Mouse (Mus musculus) ovary, adult 2 months (tissue): ENCODE results near the gene AC129217.1. TPM values are rescaled to one million over a fixed set of nuclear protein-coding genes. Genes with fewer than 3 reads are reported as not detected.

Experiments used
- polyA plus RNA-seq: library from polyadenylated mRNA; depleted of rRNA; stranded (reverse); fragments of >200 nt; gene quantifications from 2 replicates; pipeline ENCODE4 v1.2.3, GENCODE M21; 2012; rRNA removed

The AC129217.1 gene
- 0.68 TPM in 1 of 2 replicates, not detected in the other for polyA plus RNA-seq

GRCm38 (mm10) chr19:8829660-8830059, at the start of gene AC129217.1:
AC129217.1 (plus strand) TSS chr19:8829773.

GRCm38 (mm10) chr19:8786008-8786781, 43.4 kb upstream of the AC129217.1 start, which contains the start of gene Taf6l:
Taf6l (minus strand) TSS chr19:8786417.

GRCm38 (mm10) chr19:8798264-8798946, 31.2 kb upstream of the AC129217.1 start, which contains the start of gene Polr2g:
Polr2g (minus strand) TSS chr19:8798577.

GRCm38 (mm10) chr19:8802130-8802821, 27.3 kb upstream of the AC129217.1 start, which contains the start of gene Zbtb3:
Zbtb3 (plus strand) TSS chr19:8802555.

GRCm38 (mm10) chr19:8818801-8819595, 10.6 kb upstream of the AC129217.1 start, which contains the start of gene Ttc9c:
Ttc9c (minus strand) TSS chr19:8819333.

GRCm38 (mm10) chr19:8819596-8820423, 9.8 kb upstream of the AC129217.1 start, which contains the start of gene Hnrnpul2:
Hnrnpul2 (plus strand) TSS chr19:8820010.

GRCm38 (mm10) chr19:8837251-8837791, 7.7 kb downstream of the AC129217.1 start, which contains the start of gene Bscl2:
Bscl2 (plus strand) TSS chr19:8837467.

GRCm38 (mm10) chr19:8839103-8839907, 9.7 kb downstream of the AC129217.1 start, which contains the start of gene Gng3:
Gng3 (minus strand) TSS chr19:8839194.

GRCm38 (mm10) chr19:8850402-8850901, 20.9 kb downstream of the AC129217.1 start, which contains the start of gene Lrrn4cl:
Lrrn4cl (plus strand) TSS chr19:8850768.

GRCm38 (mm10) chr19:8871267-8872186, 42.0 kb downstream of the AC129217.1 start, which contains the start of gene Ubxn1:
Ubxn1 (plus strand) TSS chr19:8871496.

GRCm38 (mm10) chr19:8880311-8881033, 50.9 kb downstream of the AC129217.1 start, which contains the start of gene Uqcc3:
Uqcc3 (minus strand) TSS chr19:8880923.

GRCm38 (mm10) chr19:8883616-8884015, 54.0 kb downstream of the AC129217.1 start, which contains the start of the genes Lbhd1 and Gm49403:
Lbhd1 (plus strand) TSS chr19:8883732.
Gm49403 (plus strand) TSS chr19:8883930.

GRCm38 (mm10) chr19:8888511-8889385, 59.2 kb downstream of the AC129217.1 start, which contains the start of the genes 1810009A15Rik and Gm49416:
1810009A15Rik (plus strand) TSS chr19:8888853.
Gm49416 (plus strand) TSS chr19:8888926.

